Mouse (Mus musculus): ENCODE data around the gene Cyren. TPM values are rescaled to one million over a fixed set of nuclear protein-coding genes. Genes with fewer than 3 reads are reported as not detected.

Cyren gene
- total RNA-seq, 2 experiments from 2014 or later = 2.8 to 3.7 TPM

GRCm38 (mm10) chr6:34867301-34867994 is 10.4 kb downstream of the Cyren start:
- no peak for DNase-seq (ENCODE audit: low spot score)

- no peak for DNase-seq (ENCODE audit: low spot score)
Observed at GRCm38 (mm10) chr6:34866786-34867185, 11.1 kb downstream of the Cyren start.

DNA sequence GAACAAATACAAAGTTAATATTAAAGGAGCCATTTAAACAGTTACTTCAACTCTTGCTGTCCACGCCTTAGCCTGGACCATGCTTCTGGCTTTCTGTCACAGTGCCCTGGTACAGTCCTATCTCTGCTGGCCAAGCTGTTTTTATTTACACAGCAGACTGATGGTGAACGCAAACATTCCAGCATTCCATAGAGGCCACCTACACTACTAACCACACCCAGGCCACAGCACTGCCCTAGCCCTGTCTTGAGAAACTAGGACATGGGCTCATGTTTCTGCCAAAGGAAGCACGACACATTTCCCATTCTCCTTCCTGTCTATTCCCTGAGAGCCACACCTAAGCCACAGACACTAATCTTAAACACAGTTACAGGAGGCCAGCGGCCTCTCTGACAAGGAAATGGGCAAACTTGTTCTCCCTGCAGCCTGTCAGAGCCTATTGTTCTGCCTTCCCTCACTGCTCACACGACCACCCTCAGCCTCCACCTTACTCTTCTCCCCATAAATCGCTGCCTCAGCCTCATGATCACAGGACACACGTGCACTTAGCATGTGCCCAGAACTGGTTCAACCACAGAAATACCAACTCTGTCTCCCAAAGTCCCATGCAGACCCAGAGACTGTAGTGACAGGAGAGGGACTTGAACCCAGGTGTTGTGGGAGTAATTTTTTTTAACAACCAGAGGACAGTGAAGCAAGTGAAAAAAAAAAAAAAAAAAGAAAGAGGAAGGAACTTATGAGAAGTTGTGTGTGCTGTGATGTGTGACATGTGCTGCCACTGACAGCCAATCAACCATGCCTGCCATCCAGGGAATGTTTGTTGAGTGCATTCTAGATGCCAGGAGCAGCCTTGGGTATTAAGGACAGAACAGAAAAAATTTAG is 11.9 kb downstream of the Cyren start:
- DNase-seq (ENCODE audit: low spot score) = peak; percentile 56

- peak; percentile 45 for DNase-seq (ENCODE audit: low spot score)
Observed at GRCm38 (mm10) chr6:34865213-34865612, 12.6 kb downstream of the Cyren start.

GRCm38 (mm10) chr6:34863786-34864514 is 13.9 kb downstream of the Cyren start:
- DNase-seq (ENCODE audit: low spot score) = no peak

- peak; percentile 67 for DNase-seq (ENCODE audit: low spot score)
Observed at GRCm38 (mm10) chr6:34862791-34863403, 15.0 kb downstream of the Cyren start, which contains the start of gene Tmem140. Gene Tmem140 (plus strand): TSS chr6:34863146.

DNA sequence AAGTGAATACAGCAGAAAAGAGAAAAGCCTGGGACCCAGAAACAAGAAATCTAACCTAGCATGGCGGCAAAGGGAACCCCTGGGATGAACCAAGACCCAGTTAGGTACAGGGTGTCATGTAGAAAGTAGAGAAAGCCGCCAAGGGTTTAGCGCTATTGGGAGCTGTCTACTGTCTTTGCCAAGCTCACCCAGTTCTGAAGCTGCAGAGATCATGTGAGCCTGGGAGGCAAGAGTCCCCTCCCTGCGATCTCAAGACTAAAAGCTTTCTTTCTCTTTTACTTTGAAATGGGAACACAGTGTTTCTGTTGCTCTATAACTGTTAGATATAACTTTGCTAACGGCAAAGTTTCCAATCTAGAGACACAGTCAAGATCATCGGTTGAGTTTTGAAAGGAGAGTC is 15.5 kb downstream of the Cyren start:
- DNase-seq (ENCODE audit: low spot score) = peak; percentile 59

DNA sequence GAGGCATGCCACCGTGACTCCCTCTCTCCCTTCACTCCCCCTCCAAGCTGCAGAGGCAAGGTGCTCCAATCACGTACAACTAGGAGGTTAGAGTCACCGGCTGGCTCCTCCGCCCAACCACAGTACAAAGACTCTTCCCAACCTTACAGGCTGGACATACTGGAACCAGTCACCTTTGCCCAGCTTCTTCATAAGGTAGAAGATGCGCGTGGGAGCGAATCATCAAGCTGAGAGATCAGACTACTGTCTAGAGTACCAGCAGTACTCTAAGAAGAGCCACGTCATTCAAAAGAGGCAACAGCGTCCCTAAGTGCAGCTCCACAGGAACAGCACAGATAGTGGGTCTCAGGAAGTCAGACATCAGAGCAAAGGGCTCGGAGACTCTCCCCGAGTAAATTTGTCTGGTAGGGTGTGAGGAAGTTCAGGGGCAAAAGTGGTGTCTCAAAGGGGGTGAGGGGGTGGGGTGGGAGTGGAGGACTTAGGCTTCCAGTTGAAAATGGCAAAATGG is 16.3 kb downstream of the Cyren start:
- DNase-seq (ENCODE audit: low spot score) = no peak

DNA sequence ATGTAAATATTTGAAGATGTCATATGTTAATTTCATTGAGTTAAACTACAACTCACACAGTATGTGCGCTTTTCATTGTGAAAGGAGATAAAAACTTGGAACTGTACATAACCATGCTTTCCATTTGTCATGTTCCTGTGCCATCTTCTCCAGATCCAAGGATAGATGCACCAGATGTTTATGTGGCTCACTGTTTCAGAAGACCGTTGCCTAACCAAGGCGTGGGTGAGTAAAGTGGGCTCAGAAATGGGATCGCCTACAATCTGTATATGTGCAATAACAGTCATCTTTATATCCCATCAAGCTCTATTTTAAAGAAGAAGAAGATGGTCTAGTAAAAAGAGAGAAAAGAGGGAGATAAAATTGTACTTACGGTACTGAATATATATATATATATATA is 45.5 kb downstream of the Cyren start:
- DNase-seq (ENCODE audit: low spot score) = no peak

DNA sequence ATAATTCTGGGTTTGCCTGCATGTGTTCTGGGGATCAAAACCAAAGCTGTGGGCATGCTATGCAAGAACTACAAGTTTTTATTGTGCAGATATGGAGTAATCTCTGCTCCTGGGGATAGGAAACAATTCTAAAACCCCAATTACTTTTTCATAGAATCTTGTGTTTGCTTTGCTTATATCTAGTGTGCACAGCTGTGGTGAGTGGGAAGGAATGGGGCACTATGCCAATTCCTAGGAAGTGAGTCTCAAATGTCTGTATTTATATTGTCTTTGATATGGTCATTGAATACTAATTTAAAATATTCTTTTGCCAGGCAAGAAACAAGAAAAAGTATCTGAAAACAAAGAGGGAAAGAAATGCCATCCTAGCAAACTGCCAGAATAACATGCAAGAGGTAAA is 53.5 kb downstream of the Cyren start:
- no peak for DNase-seq (ENCODE audit: low spot score)

Other genes starting within 250 kb of the Cyren start
- gene Agbl3, start 97.6 kb downstream of the Cyren start, total RNA-seq (2021) = 1 to 10 TPM in 1 of 2 experiments, under 1 TPM in 1; 0.90 to 1.6 TPM
- 10 to 100 TPM; 30.5 to 42.8 TPM for gene Tmem140, start 14.9 kb downstream of the Cyren start, total RNA-seq (2021)
- 1 to 10 TPM; 4.7 to 6.4 TPM for gene Wdr91, start 32.8 kb upstream of the Cyren start, total RNA-seq (2021)
- not detected for gene Stra8, start 42.1 kb upstream of the Cyren start, total RNA-seq (2021)
- gene Slc23a4, start 110.3 kb upstream of the Cyren start, total RNA-seq (2021) = under 1 TPM in 1 of 2 experiments, not detected in 1; 0.09 TPM

Data from gastrocnemius, adult 18-20 months (tissue).